Mouse (Mus musculus): ENCODE measurements at regions not wholly inside any gene's neighbourhood (a gene's known extent, or its start where the extent isn't known, plus 50 kb on each side); places are given as distances from the start of the nearest gene placed in this dataset.
"Not testable (repeated sequence)": the region's sequence is repeated elsewhere in the genome, so short reads cannot be mapped to it uniquely, and the experiment has no call there.

DNA sequence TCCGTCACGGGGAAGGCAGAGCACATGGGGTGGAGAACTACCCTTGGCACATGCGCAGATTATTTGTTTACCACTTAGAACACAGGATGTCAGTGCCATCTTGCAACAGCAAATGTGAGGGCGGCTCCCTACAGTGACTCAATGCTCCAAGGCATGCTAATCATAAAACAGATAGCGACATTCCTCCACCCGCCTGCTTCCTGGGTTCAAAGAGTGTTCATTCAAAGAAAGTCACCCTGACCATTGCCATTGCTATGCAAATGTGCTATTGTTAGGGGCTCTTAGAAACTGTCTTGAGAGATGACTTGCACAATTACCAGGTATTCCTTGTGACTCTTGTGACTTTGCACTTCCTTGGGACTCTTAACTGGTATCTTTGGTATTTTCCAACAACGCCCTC is 104.1 kb downstream of the H2al2a start:
- DNase-seq = not testable (repeated sequence)

- no peak for DNase-seq
These were observed 109.1 kb downstream of the H2al2a start for GRCm38 (mm10) chr2:17887699-17888098.

DNA sequence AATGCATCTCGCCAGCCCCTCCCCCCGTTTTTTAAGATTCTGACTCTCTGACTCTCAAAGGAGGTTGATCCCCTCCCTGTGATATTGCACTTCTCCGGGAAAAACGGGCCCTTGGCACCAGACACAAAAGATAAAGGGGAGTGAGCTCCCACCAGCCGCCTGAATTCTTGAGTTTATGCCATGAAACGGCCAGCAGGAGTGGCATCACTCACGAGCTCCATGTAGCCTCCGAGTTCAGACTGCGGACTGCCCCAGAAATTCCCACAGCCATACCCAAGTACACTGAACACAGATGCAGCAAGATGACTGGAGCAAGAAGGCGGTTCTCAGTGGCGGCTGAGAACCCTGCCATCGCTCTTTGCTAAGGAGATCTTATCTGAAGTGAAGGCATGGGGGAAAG is 114.4 kb downstream of the H2al2a start:
- no peak for DNase-seq

- peak; percentile 42 for DNase-seq
These were observed 115.7 kb downstream of the H2al2a start for GRCm38 (mm10) chr2:17880800-17881717.

- DNase-seq = no peak
These were observed 118.9 kb downstream of the H2al2a start for GRCm38 (mm10) chr2:17877901-17878300.

DNA sequence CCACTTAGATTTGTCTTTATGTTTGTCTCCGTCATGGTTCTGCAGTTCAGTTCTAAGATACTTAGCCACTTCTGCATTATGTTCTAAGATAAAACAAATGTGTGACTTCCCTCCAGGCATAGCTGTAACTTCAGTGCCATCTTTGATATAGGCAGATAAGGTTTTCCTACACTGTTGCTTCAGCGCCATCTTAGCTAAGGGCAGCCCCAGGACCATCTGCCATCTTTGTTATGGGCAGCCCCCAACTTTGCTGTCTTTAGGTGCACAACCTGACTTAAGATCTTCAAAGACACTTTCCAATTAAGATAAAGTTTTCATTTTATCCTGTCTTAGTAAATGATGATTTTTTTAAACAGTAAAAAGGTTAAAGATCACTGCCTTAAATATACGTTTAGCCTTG is 119.8 kb downstream of the H2al2a start:
- DNase-seq = no peak

DNA sequence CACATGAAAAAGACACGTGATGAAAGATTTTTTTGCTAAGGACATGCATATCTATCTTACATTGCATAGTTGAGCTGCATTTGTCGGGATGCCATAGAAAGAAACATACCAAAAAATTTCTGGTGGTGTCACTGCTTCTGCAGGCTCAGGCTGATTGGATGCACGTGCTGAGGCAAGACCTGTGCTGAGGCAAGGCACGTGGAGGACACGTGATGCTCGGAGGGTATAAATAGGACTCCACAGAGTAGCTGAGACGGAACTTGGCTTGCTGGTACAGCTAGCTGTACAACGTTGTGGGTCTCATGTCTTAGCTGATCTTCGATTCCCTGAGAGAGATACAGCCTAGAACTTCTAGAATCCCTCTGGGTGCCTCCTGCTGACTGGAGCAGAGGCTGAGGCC is 120.6 kb downstream of the H2al2a start:
- DNase-seq = no peak

DNA sequence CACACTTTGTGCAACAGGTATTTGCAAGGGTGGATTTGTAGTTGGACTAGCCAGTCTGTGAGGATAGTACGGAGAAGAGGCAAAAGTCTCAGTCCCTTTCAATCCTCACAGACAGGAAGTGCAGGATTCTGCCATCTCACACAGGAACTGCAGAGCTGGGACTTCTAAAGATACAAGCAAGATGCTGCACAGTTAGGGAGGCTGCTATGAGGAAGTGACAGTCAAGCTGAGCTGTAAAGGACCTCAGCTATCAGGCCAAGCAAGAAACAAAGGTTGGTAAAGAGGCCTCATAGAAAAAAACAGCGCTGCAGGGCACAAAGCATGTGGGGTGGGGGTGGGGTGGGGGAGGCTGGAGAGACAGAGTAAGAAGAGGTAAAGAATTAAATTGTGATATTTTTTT is 126.2 kb downstream of the H2al2a start:
- DNase-seq = no peak

GRCm38 (mm10) chr2:17868145-17868544 is 128.6 kb downstream of the H2al2a start:
- DNase-seq = no peak

DNA sequence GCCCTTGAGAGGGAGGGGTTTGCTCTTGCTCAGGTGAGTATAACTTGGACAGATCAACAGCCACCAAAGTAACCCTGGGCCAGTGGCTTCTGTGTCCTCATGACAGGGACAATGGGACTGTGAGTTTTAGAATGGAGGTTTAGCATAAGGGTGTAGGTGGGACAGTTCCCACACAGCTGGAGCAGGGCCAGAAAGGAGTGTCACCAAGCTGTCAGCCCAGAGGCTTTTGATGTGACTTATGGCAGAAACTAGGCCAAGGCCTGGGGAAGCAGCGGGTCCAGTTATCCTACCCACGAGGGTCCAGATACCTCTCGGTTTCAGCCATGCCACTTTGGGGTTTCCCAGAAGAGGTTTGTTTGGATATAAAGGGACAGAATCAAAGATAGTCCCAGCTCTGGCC is 129.4 kb downstream of the H2al2a start:
- DNase-seq = no peak

DNA sequence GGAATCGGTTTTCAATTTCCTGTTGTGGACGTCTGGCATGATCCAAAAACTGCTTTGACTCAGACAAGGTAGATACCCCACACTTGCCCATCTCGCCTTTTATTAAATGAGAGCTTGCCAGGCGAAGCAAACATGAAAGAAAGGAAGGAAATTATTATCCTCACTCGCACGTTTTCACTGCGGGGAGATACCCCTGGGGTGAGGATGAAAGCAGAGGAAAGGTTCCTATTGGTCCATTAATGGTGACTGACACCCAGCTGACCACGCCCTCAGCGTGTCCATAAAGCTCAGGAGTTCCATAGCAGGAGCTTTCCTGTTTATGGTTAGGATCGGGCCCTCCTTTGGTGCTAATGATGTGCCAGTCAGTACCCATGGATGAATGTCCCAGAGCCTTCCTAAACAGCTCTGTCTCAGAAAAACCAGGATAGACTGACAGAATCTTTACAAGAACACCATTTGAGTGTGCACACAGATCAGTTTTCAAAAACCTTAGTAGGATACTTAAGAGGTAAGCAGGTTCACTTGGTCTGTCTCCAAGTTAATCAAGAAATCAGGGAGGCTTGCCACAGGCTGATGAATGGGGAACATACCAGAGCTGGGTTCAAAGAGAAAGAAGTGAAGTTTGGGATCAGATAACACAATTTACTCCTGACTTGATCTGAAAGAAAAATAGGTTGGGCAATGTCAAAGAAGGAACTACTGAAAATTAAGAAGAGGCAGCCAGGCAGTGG is 130.7 kb upstream of the Nebl start:
- no peak for DNase-seq

GRCm38 (mm10) chr2:17860922-17861559 is 129.8 kb upstream of the Nebl start:
- no peak for DNase-seq

DNA sequence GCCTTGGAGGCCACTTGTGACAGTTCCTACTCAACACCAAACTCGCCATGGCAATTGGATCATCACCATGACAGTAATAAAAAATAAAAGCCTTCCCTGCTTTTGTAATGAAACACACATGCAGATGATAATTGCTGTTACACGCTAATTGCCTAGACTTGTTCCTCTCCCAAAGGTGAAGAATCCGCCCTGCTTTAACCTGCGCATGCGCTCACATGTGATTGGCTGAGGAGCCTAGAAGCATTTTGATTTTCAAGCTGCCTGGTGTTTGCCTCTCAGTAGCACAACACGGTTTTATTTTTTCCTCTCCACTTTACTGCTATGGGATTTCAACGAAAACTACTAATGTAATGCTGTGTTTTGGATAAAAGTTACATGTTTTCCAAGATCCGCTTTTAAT is 128.0 kb upstream of the Nebl start:
- no peak for DNase-seq

GRCm38 (mm10) chr2:17858326-17858725 is 127.1 kb upstream of the Nebl start:
- peak; percentile 44 for DNase-seq

- DNase-seq = peak; percentile 36
These were observed 124.5 kb upstream of the Nebl start for GRCm38 (mm10) chr2:17855566-17856264.

- no peak for DNase-seq
These were observed 122.8 kb upstream of the Nebl start for GRCm38 (mm10) chr2:17854088-17854487.

- DNase-seq = no peak
These were observed 122.3 kb upstream of the Nebl start for GRCm38 (mm10) chr2:17853500-17854011.

DNA sequence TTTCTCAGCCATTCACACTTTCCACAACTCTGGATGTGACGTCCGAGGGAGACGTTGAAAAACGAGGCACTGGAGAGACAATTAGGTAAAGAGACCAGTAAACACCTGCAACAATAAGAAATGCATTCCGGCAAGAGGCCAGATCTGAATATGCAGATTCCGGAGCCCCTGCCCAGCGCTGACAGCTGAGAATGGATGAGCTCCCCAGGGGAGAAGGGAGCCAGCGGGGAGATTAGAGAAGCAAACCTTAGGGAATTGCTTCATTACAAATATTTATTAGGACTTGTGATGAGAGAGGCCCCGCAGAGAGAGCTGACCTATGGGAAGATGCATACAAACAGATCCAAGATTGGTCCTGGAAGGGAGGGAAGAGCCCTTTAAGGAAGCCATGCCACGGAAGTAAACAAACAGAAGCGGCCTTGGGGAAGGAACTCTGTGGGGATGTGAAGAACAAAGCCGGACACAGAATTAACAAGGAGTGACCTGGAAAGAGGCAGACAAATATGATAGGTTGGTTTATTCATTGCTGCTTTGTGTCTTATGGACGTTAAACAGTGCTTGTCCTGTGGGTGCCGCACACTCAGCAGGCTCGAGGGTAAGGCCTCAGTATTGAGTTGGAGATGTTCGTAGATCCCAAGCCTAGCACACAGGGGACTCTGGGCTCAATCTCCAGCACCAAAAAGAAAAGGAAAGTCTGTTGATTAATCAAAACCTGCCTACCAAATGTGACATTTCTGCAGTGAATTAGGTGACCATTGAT is 121.7 kb upstream of the Nebl start:
- DNase-seq = no peak

DNA sequence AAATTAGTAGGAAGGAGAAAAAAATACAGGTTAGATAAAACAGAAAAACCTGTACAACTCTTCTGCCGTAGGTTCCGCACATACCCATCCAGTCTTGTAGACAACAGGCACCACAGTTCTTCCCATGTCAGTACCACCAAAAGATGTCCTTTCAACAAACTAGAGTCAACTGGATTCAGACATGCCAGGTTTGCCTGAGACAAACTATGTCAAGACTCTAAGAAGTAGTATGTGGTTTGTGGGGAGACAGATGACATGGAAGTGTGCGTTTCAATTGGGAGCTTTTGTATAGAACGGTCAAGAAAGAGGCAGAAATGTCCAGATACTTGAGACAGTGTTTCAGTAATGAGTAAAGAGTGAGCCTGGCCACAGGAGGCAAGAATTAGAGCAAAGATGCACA is 119.5 kb upstream of the Nebl start:
- no peak for DNase-seq

DNA sequence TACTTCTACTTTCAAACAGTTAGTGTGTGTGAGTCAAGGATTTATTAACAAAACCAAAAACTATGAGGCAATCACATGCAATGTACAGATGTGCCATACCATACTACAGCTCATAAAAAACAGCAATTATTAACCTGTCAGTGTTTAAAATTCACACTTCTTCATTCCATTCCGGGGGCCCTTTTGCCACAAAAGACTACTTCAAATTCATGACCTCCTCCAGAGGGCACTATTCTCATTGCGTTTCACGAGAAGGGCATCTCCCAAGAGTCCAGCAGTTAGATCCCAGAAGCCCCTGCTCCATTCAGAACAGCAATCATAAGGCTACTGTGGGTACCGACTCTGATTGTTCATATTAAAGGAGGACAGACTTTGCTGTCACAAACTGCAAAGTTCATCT is 118.0 kb upstream of the Nebl start:
- peak; percentile 51 for DNase-seq

GRCm38 (mm10) chr2:17845447-17846092 is 114.3 kb upstream of the Nebl start:
- DNase-seq = not testable (repeated sequence)
